Mouse (Mus musculus) c-Kit-positive CD71-positive TER-119-negative erythroid progenitor cells, embryonic 14.5 days (primary cell): Measurements from ENCODE around the gene Bmp7.

Source experiments
- DNase-seq: peaks from one replicate; pipeline ENCODE4 v3.0.0-alpha.2; 2013; ENCODE audit warnings: low read depth

The Bmp7 gene

DNA sequence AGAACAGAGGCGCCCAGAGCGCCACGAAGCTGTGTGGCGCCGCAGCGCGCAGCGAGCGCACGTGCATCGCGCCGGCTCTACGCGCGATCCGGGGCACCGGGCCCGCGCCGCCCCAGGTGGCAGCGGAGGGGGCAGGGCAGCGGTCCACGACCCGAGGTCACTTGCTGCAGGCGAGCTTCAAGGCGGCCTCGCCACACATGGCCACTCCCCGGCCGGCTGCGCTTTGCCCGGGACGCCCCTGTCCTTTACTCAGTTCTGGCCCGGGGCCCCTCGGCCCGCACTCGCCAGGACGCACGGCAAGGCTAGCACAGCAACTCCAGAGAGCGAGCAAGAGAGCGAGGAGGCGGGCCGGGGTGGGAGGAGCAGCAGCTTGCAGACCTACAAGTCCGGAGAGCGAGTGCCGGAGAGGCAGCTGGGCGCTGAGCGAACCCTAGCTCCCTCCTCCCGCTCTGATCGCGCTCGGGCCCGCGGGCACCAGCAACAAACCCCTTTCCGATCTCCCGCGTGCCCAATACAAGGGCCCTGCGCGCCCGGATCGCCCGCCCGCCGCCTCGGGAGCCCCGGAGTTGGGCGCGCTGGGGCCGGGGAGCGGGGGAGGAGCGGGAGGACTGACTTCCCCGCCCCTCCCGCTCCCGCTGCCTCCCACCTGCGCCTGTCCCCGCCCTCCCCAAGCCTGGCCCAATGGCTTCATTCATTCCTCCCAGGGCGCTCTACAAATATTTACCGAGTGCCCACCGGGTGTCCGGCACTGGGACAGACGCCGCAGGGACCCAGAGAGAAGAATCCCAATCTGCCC, at the start of gene Bmp7:
Bmp7 (minus strand) TSS at position 319 of the 796 bp plus-strand sequence.
- peak; percentile 9 for DNase-seq

DNA sequence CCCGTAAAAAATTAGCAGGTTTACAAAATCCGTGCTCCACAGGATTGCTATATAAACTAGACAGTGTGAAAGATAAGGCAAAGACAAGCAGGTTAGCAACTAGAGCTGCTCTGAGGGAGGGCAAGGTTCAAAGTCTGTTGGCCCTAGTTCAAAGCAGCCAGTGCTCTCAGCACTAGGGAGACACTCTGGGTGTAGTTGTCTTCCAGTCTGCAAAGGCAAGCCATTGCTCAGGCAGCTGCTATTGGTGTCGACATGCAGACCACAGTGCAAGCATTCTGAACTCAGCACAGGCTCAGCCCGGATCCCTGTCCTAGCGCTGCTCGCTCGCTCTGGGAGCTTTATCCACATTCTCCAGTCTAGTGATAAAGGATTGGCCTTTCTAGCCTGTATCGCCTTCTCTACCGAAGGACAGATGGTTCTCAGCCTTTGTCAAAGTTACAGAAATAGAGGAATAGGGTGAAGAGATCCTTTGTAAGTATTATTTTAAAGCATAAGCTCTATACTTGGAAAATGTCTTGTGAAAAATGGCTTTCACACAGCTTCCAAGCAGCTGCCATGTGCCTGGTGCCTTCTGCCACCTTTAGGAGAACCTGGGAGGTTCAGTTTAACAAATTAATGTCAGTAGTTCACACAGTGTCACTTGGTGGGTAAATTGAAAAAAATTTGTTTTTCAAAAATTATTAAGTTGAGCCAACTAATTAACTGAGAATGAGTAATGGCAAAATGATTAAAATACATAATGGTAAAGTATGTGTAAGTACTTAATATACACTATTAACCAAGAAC, 42.8 kb upstream of the Bmp7 start:
- no peak for DNase-seq

DNA sequence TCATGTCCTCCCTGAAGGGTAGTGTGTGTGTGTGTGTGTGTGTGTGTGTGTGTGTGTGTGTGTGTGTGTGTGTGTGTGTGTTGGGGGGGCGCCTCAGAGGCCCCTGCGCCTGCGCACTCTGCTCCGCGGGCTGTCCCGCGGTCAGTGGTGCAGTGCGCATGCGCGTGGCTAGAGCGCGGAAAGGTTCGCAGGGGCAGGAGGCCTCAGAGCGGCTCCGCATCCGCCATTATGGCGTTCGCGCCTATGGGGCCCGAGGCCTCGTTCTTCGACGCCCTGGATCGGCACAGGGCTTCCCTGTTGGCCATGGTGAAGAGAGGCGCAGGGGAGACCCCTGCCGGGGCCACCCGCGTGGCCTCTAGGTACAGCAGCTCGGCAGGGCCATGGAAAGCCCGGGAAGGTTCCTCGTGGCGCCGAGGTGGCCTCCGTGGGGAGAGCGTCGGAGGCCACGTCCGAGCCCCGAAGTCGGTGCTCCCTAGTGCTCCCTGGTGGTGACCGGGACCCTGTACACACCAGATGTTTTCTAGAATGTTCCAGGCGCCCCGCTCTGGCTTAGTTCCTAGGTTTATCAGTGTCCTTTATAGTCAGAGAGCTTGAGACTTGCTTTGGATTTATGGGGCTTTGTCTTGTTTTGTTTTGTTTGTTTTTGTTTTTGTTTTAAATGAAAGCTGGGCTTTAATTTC, 39.7 kb upstream of the Bmp7 start:
- no peak for DNase-seq

DNA sequence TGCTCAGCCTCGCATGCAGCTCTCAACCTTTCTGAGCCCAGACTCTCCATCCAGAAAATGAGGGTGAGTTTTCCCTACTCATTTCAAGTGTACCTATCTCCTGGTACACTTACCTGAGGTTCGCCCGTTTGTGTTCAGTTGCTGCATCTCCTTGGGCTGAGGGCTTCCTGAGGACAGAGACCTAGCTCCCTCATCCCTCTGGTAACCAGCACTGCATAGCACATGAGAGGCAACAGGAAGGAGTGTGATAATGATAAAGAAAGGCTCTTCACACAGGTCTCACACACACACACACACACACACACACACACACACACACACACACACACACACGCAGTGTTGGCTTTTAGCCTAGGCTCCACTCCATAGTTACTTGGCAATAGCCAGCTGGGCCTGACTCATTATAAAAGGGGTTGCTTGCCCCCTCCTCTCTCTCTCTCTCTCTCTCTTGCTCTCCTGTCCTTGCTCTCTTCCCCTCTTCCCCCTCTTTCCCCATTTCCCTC, 38.1 kb upstream of the Bmp7 start:
- DNase-seq = no peak

DNA sequence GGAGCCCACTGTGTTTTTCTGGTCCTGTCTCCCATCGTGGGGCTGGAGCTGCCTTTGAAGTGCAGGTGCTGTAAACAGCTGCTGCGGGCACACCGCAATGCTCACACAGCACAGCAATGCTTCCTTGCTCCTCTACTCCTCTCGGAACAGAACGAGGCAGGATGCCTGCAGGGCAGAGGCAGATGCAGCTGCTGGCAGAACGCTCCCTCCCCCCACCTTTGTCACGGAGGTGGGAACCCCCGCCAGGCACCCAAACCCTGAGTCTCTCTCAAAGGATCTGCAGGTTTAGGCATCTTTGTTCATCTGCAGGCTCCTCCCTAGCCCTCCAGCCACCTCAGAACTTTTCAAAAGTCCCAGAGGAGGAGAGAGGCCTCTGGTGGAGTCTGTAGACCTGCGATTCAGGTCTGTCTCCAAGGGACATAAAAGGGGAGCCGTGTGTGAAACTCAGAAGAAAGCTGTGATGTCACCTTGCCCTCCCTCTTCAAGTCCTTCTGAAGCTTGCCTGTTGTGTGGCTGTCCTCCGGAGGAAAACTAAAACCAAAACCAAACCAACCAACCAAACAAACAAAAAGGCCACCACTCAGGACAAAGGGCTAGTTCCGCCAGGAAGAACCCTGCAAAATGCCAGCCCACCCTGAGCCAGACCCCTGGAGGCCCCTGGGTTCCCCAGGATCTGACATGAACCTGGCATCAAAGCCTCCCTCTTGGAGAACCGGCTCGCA, 37.4 kb upstream of the Bmp7 start, which contains the start of gene Spo11:
Spo11 (plus strand) TSS at position 292 of the 722 bp plus-strand sequence.
- no peak for DNase-seq

DNA sequence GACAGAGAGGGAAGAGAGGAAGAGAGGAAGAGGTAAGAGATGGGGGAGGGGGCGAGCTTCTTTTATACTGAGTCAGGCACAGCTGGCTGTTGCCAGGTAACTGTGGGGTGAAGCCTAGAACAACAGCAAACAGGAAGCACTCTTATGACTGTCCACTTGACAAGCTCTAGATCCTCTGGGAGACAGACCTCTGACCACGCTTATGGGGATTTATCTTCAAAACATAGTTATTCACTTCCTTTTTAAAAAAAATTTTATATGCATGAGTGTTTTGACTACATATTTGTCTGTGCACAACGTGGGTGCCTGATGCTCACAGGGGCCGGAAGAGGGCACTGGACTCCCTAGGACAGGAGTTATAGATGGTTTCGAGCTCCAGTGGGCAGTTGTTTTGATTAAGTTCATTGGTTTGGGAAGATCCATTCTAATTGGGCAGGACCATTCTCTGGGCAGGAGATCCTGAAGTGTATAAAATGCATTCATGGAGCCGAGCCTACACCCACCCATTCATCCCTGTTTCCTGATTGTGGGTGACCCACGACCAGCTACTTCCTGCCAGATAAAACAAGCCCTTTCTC, 36.6 kb upstream of the Bmp7 start:
- no peak for DNase-seq

DNA sequence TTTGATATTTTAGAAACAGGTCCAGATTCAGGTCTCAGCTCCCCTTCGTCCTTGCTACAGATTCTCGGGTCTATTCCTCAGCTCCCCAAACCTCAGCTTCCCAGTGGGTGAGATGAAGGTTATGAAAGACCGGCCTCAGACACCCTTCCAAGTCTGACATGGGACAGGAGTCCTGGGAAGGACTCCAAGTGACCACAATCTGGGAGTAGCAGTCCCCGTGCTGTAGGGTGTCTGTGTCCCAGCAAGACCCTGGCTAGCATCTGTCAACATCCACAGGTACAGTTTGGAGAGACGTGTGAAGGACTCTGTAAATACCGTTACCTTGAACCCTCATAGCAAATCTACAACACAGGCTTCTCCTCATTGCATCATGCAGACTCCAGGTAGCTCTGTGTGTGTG, 35.0 kb upstream of the Bmp7 start:
- DNase-seq = no peak

DNA sequence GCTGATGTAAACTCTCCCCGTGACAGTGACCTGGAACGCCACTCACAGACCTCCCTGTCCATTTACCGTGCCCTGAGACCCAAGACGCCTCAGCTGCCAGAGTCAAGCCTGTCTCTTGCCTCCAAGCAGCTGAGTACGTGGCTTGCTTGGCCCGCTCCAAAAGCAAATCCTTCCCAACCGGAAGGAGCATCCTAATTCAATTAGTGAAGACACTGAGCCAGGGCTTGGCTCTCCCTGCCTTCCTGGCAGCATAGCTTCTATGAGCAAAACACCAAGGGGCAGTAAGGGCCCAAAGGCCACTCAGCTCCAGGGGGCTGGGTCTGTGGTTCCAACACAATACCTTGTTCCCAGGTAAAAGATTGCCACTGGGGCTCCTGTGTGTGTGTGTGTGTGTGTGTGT, 34.6 kb upstream of the Bmp7 start:
- DNase-seq = no peak

DNA sequence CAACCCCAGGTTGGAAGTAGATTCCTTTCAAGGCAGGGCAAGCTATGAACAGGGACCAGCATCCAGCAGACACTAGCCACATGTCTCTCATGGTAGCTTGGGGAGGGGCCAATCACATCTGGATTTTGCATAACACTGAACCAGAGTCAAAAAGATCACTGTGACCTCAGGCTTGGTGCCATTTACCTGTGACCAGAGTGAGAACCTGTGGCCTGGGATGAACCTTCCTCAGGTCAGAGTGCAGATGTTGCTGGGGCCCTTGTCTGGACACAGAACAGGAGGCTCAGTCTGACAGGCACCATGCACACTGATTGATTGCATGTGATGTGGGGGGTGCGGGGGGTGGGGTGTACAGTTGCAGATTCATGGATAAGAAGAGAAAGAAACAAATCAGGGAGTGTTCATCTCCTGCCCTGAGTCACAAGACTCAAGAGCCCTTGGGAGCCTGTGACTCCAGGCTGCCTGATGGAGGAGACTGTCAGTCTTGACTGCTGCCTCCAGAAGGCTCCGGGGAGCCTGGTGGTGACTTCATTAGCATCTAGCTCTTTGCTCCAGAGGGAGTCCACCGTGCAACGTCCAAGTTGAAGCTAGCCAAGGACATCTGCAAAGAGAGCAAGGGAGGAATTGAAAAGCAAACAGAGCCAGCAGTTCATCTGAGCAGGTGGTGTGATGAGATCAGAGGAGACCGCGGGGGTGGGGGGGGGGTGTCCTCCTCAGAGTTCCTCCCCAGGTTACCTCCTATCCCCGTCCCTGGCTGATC, 33.9 kb upstream of the Bmp7 start:
- no peak for DNase-seq

DNA sequence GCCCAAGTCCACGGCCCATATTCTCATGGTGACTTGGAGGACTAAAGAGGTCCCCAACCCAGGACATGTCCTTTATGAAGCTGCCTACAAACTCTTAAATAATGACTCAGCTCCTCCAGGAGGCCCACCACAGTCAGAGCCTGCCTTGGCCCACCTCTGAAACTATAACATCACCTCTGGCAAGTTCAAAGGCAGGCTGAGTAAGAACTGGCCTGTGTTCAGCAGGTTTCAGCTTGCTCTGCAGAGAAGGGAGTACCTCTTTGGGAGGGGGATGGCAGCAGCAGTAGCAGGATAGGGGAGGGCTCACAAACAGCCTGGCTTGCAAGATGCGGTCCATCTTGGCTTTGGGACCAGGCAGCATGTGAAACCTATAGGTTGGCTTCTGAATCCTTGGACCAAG, 31.7 kb upstream of the Bmp7 start:
- DNase-seq = no peak

DNA sequence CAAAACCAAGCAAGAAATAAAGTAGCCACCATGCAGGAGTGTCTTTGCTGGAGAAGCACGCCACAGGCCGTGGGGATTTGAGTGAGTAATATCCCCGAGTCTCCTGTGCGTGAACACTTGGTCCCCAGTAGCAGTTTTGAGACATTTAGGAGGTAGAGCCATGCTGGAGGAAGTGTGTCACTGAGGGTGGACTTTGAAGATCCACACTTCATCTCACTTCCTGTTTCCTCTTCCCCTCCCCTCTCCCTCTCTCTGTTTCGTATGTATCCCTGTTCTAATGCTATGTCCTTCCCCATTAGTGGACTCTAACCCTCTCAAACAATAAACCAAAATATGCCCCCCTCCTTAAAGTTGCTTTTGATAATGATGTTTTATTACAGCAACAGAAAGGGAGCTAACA, 26.4 kb upstream of the Bmp7 start:
- DNase-seq = no peak

DNA sequence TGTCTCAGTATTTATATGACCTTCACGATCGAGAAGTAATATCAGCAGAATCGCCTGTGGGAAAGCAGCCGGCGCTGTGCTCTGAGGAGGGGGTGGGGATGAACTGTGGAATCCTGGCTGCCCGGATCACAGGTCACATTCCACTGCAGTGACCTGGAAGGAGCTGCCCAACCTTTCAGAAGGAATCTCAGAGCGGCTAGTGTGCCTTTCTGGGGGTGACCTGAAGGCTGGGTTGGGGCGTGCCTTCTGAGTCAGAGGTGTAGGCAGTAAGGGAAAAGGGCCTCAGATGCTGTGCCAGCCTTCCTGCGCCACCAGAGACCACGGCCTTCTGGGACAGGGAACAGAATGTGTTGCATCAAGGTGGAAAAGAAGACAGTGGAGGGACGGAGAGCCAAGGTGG, 25.1 kb upstream of the Bmp7 start:
- no peak for DNase-seq

DNA sequence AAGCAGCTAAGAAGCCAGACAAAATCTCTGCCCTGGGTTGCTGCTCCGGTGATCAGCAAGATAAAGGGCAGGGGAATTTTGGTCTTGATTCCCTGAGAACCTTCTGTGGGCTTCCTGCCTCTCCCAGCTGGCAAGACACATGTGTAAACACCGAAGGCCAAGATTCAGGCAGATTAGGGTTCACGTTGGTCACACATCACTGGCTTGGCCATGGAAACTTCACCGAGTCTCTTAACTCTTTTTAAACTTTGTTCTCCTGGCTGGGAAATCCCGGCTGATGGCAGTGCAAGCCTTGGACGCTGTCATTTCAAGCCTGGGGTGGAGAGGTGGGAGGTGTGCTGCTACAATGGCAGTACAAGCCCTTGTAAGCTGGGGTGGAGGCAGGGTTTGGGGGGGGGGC, 21.1 kb upstream of the Bmp7 start:
- DNase-seq = no peak

DNA sequence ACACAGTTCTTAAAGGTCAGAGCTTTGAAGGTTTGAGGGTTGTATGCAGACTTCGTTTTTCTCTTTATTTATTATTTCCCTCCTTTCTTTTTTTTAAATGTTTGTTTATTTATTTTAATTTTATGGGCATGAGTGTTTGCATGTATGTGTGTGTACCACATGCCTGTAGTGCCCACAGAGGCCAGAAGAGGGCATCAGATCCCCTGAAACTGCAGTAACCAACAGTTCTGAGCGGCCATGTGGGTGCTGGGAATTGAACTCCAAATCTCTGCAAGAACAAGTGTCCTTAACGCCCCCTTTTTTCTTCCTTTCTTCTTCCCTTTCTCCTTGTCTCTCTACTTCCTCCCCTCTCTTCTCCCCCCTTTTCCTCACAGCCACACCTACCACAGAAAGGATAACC, 20.2 kb upstream of the Bmp7 start:
- DNase-seq = no peak

DNA sequence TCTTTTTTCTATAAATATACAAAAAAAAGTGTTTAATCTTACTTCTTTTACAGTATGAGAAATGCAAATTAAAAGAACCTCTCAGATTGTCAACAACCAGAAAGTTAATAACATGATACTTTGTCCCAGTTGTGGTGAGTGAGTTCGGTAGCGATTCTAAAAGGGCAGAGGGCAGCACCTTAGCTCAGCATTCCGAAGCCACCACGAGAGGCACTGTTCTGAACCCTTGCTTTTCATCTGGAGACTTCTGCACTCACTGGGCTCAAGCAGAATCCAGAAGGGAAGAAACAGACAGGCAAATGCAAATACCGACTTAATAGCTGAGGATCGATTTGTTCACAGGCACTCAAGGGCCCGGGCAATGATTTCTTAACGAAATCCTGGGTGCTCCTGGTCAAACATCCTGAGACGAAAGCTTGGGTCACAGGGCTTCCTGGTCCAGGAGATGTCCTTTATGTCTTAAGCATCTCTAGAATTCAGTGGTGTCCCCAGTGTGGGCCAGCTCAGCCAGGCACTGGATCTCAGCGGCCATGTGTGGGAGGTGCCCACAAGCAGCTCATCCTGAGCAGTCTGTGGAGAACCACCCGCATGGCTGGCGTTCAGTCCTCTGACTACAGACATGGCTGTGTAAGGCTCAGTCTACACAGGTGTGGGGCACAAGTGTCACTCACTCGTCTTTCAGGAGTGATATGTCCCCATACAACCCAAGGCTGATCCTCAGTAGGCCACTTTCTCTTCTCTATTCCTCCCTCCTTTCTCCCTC, 19.1 kb upstream of the Bmp7 start:
- DNase-seq = no peak

DNA sequence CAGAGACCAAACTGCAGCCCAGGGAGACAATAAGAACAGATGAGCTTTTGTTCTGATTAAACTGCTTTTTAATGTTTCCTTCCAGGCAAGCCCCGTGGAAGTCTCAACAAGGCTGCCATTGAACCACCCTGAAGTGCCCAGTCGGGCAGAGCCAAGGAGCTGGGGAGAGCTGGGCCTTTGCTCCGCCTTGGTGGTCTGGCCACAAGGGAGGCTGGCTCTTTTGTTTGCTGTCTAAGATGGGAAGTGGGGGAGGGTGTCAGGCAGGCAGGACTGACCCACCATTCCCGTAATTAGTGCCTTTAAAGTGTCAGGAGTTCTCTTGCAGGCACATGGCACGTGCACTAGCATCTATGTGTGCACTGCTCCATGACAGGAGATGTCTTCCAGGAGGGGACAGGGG, 18.5 kb upstream of the Bmp7 start:
- DNase-seq = no peak

DNA sequence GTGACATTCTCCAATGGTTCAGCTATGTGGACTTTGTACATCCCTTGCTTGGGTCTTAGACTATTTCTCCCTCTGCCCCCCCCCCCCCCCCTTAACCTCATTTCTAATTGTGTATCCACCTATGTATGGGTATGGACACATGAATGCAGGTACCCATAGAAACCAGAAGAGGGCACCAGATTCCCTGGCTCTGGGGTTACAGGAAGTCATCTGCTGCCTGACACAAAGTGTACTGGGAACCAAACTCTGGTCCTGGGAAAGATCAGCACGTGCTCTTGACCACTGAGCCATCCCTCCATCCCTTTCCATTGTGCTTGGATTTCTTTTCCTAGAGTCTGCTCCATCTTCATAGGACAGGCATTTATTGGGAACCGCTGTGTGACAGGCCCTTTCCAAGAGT, 11.9 kb upstream of the Bmp7 start:
- no peak for DNase-seq

DNA sequence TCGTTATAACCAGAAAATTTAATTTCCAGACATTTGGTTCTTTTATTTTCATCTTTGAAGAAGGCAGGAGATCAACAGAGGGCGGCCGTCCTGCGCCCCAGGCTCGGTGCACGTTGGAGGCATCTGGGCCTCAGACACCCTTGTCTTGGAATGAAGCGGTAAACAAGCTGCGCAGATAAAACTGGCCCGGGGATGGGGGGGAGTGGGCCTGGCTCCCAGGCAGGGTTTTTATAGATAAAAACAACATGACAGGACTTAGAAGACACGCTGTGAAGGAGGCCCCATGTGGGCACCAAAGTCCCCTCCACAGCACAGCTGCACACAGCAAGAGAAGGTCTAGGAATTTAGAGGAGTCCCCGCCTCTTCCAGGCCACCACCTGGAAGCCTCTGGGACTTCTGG, 10.6 kb upstream of the Bmp7 start:
- no peak for DNase-seq

DNA sequence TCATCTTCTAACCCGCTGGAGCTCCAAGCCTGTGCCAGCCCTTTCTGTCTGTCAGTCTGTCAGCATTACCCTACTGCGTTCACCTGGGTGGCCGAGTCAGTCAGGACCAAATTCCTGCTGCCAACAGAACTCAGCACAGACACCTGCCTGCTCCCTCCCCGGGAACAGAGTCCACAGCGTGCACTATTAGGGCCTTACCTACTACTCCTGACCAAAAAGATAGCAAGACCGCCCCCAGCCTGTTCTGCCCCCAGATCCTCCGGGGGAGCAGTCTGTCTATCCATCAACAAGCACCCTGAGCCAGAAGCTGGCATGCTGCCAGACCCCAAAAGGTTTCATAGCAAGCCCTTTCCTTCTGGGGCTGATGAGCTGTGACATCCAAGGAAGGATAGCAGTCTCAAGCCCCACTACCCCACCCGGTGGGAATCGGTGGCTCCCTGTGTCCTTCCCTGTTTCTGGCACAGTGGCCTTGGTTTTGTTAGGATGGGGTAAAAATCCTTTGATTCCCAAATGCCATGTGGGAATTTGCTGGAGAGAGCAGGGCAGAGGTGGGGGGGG, 10.1 kb upstream of the Bmp7 start:
- DNase-seq = no peak

DNA sequence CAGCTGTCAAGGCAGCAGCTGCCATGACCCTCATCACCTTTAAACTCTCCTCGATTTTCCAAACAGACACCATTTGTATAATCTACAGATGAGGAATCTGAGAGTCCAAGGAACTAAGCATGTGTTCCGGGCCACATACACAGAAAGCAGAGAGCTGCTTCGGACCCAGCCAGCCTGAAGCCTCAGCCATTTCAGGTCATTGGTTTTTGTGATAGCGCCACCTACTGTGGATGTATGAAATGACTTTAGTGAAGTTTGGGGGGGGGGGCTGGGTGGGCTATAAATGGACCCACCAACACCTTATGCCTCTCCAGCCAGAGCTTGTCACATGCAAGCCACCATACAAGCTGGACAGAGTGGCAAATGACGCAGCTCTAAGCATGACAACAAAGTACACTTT, 8.9 kb upstream of the Bmp7 start:
- no peak for DNase-seq
